Mouse (Mus musculus) heart, adult 2 months (tissue): ENCODE measurements around the gene Slc16a3. TPM values are rescaled to one million over a fixed set of nuclear protein-coding genes. Genes with fewer than 3 reads are reported as not detected.

Experiments
- DNase-seq, 2 experiments: peaks; one replicate each; pipeline ENCODE4 v3.0.0; 2021
- H3K27ac ChIP-seq: fragments of 200-600 bp; 2 replicates; pipeline ENCODE4 v1.8.1; 2022
- H3K27me3 ChIP-seq: fragments of 200-500 bp; 2 replicates; pipeline ENCODE4 v1.6.1; 2012; ENCODE audit warnings: mild to moderate bottlenecking, low read length, inconsistent platforms, mixed read lengths; ENCODE audit not compliant: control insufficient read depth, insufficient read depth
- H3K36me3 ChIP-seq: fragments of 200-500 bp; 2 replicates; pipeline ENCODE4 v1.6.1; 2012; ENCODE audit warnings: low read length, inconsistent platforms; ENCODE audit not compliant: control insufficient read depth, insufficient read depth
- H3K4me1 ChIP-seq: fragments of 200-500 bp; 2 replicates; pipeline ENCODE4 v1.6.1; 2011; ENCODE audit warnings: low read length; ENCODE audit not compliant: control insufficient read depth, insufficient read depth
- H3K4me3 ChIP-seq: fragments of 200-600 bp; 2 replicates; pipeline ENCODE4 v1.8.1; 2022
- H3K79me2 ChIP-seq: fragments of 200-500 bp; replicated peaks from 2 replicates; pipeline ENCODE4 v1.6.1; 2012; ENCODE audit warnings: mild to moderate bottlenecking, inconsistent platforms, low read length, moderate library complexity, mixed read lengths; ENCODE audit not compliant: control insufficient read depth, insufficient read depth
- H3K9ac ChIP-seq: fragments of 200-500 bp; 2 replicates; pipeline ENCODE4 v1.6.1; 2012; ENCODE audit warnings: low read depth, mild to moderate bottlenecking, control low read depth, inconsistent platforms, low read length, mixed read lengths
- CTCF ChIP-seq: fragments of 200-600 bp; IDR thresholded peaks from 2 replicates; pipeline ENCODE4 v1.8.1; 2022; ENCODE audit warnings: antibody characterized with exemption, mild to moderate bottlenecking, moderate library complexity
- EP300 ChIP-seq: fragments of 200-500 bp; IDR thresholded peaks from 2 replicates; pipeline ENCODE4 v1.6.1; 2011; ENCODE audit warnings: low read depth, low read length, control low read depth; ENCODE audit not compliant: insufficient read depth
- POLR2A ChIP-seq: fragments of 200-500 bp; IDR thresholded peaks from 2 replicates; pipeline ENCODE4 v1.6.1; 2011; ENCODE audit warnings: mild to moderate bottlenecking, low read depth, low read length, control low read depth; ENCODE audit not compliant: insufficient read depth
- WGBS: fragments of 180-500 bp; shearing (Covaris S2); methylation state at CpG from one replicate; pipeline ENCODE4 v1.1.7; 2018; 5-methylcytosine and 5-hydroxymethylcytosine counted together
- intact Hi-C: fragments of 180-260 bp; cut with DNase I; formaldehyde crosslinking; loops from one replicate; pipeline ENCODE4 v1.15.1; 2025
- polyA plus RNA-seq: library from polyadenylated mRNA; depleted of rRNA; stranded (reverse); fragments of >200 nt; gene quantifications from 2 replicates; pipeline ENCODE4 v1.2.3, GENCODE M21; 2012; rRNA removed
- total RNA-seq, 2 experiments: library from RNA; stranded (reverse); gene quantifications; 2 replicates each; pipeline ENCODE4 v1.2.3; 2021

The Slc16a3 gene
- total and polyA plus RNA-seq, 3 experiments: 1.2 to 4.0 (median 1.3) TPM

DNA sequence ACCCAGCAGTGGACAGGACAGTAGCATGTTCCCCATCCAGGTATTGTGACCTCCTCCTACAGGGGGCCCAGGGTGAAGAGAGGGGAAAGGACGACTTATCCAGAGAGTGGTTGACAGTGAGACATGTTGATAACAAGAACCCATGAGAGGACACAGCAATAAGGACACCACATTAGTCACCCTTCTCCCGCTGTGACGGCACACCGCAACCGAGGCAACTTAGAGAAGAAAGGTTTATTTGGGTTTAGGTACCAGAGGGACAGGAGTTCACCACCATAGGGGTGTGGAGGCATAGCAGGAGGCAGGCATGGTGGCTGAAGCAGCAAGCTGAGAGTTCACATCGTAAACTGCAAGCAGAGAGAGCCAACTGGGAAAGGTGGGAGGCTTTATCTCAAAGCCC, 57.9 kb downstream of the Slc16a3 start:
- Histone ChIP-seq H3K36me3 (no peaks in the 10 kb centered on the region), H3K27ac (no peak overlapping the region), H3K79me2 (no peaks in the 10 kb centered on the region), H3K4me3 (no peak overlapping the region), H3K27me3 (no peaks in the 10 kb centered on the region), H3K4me1 (peaks cover 2% of the 10 kb centered on the region), H3K9ac (no peak overlapping the region)
- WGBS: 62% methylated on average over 6 of the region's 6 CpGs
- intact Hi-C loops: no loop called here
- no peak for DNase-seq
- TF ChIP-seq EP300 (no peak), POLR2A (no peak), CTCF (no peak)

- Histone ChIP-seq H3K27me3 (no peaks in the 10 kb centered on the region), H3K4me3 (no peak overlapping the region), H3K9ac (no peak overlapping the region), H3K27ac (no peak overlapping the region), H3K79me2 (no peaks in the 10 kb centered on the region), H3K4me1 (no peaks in the 10 kb centered on the region), H3K36me3 (no peaks in the 10 kb centered on the region)
- no peak for TF ChIP-seq CTCF
- no peak for TF ChIP-seq POLR2A
- no peak for TF ChIP-seq EP300
- intact Hi-C loops: no loop called here
- WGBS: 96% methylated on average over 3 of the region's 3 CpGs
- DNase-seq: no peak
These were observed 61.9 kb downstream of the Slc16a3 start for GRCm38 (mm10) chr11:121010044-121010755.

Other genes with a start within 250 kb of the Slc16a3 start
- 10 to 100 TPM; 26.4 to 34.2 TPM for gene Cenpx, start 234.7 kb upstream of the Slc16a3 start, total RNA-seq
- gene Cenpx, start 234.7 kb upstream of the Slc16a3 start, polyA plus RNA-seq: 51.4 and 53.0 TPM in 2 replicates
- gene Lrrc45, start 234.6 kb upstream of the Slc16a3 start, total RNA-seq: 1 to 10 TPM; 4.2 to 4.5 TPM
- gene Lrrc45, start 234.6 kb upstream of the Slc16a3 start, polyA plus RNA-seq: 12.5 and 12.7 TPM in 2 replicates
- gene Rac3, start 227.0 kb upstream of the Slc16a3 start, total RNA-seq: under 1 TPM; 0.70 to 0.99 TPM
- 3.3 and 4.6 TPM in 2 replicates for gene Rac3, start 227.0 kb upstream of the Slc16a3 start, polyA plus RNA-seq
- gene Dcxr, start 221.2 kb upstream of the Slc16a3 start, total RNA-seq: 10 to 100 TPM; 12.1 to 12.9 TPM
- 32.0 and 35.5 TPM in 2 replicates for gene Dcxr, start 221.2 kb upstream of the Slc16a3 start, polyA plus RNA-seq
- gene Cbr2, start 216.4 kb upstream of the Slc16a3 start, total RNA-seq: 10 to 100 TPM; 17.7 to 19.4 TPM
- 42.3 and 379 TPM in 2 replicates for gene Cbr2, start 216.4 kb upstream of the Slc16a3 start, polyA plus RNA-seq
- 10 to 100 TPM; 24.5 to 31.4 TPM for gene Hmga1b, start 185.7 kb upstream of the Slc16a3 start, total RNA-seq
- gene Hmga1b, start 185.7 kb upstream of the Slc16a3 start, polyA plus RNA-seq: 0.57 and 1.4 TPM in 2 replicates
- 10 to 100 TPM; 11.9 to 12.5 TPM for gene Rfng, start 164.3 kb upstream of the Slc16a3 start, total RNA-seq
- gene Rfng, start 164.3 kb upstream of the Slc16a3 start, polyA plus RNA-seq: 28.6 and 30.0 TPM in 2 replicates
- gene Gps1, start 164.2 kb upstream of the Slc16a3 start, total RNA-seq: 10 to 100 TPM; 54.4 to 55.8 TPM
- 85.9 and 129 TPM in 2 replicates for gene Gps1, start 164.2 kb upstream of the Slc16a3 start, polyA plus RNA-seq
- gene Dus1l, start 152.1 kb upstream of the Slc16a3 start, total RNA-seq: 10 to 100 TPM; 23.3 to 23.5 TPM
- 20.6 and 26.4 TPM in 2 replicates for gene Dus1l, start 152.1 kb upstream of the Slc16a3 start, polyA plus RNA-seq
- 10 to 100 TPM; 22.0 to 32.1 TPM for gene Fasn, start 123.9 kb upstream of the Slc16a3 start, total RNA-seq
- gene Fasn, start 123.9 kb upstream of the Slc16a3 start, polyA plus RNA-seq: 318 and 731 TPM in 2 replicates
- 1 to 10 TPM in 1 of 2 experiments, under 1 TPM in 1; 0.86 to 1.1 TPM for gene Ccdc57, start 15.6 kb upstream of the Slc16a3 start, total RNA-seq
- 0.61 and 1.3 TPM in 2 replicates for gene Ccdc57, start 15.6 kb upstream of the Slc16a3 start, polyA plus RNA-seq
- gene Csnk1d, start 42.9 kb downstream of the Slc16a3 start, total RNA-seq: 10 to 100 TPM; 48.7 to 55.9 TPM
- 33.9 and 45.6 TPM in 2 replicates for gene Csnk1d, start 42.9 kb downstream of the Slc16a3 start, polyA plus RNA-seq
- gene Cd7, start 90.9 kb downstream of the Slc16a3 start, total RNA-seq: under 1 TPM; 0.23 to 0.26 TPM
- gene Cd7, start 90.9 kb downstream of the Slc16a3 start, polyA plus RNA-seq: 1.3 and 1.9 TPM in 2 replicates
- gene Sectm1b, start 115.1 kb downstream of the Slc16a3 start, total RNA-seq: not detected
- gene Sectm1b, start 115.1 kb downstream of the Slc16a3 start, polyA plus RNA-seq: not detected in 2 replicates
- not detected for gene Sectm1a, start 132.7 kb downstream of the Slc16a3 start, total RNA-seq
- gene Sectm1a, start 132.7 kb downstream of the Slc16a3 start, polyA plus RNA-seq: not detected in 2 replicates
- gene Tex19.2, start 170.2 kb downstream of the Slc16a3 start, total RNA-seq: not detected
- not detected in 2 replicates for gene Tex19.2, start 170.2 kb downstream of the Slc16a3 start, polyA plus RNA-seq
- gene Tex19.1, start 197.7 kb downstream of the Slc16a3 start, total RNA-seq: not detected
- not detected in 2 replicates for gene Tex19.1, start 197.7 kb downstream of the Slc16a3 start, polyA plus RNA-seq
- gene Uts2r, start 211.8 kb downstream of the Slc16a3 start, total RNA-seq: under 1 TPM; 0.20 to 0.37 TPM
- gene Uts2r, start 211.8 kb downstream of the Slc16a3 start, polyA plus RNA-seq: 1.9 and 3.2 TPM in 2 replicates